Mouse (Mus musculus): Measurements from ENCODE around the gene Nr6a1.

DNA sequence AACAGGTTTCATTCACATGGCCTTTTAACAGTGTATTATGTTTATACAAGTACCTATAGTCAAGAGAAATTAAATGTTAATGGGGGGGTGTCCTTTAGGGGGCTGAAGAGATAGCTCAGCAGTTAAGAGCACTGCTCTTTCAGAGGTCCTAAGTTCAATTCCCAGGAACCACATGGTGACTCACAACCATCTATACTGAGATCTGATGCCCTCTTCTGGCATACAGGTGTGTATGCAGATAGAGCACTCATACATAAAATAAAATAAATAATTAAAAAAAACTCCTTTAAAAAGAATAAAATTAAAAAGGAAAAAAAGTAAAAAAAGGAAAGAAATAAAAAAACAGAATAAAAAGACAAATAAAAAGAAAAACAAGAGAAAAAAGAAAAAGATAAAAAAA, 95.5 kb downstream of the Nr6a1 start:
- TF ChIP-seq CTCF (IDR thresholded peaks at IDR 0.05; ENCODE audit: extremely low read depth, insufficient read depth, low read length) (no peak), POLR2A (IDR thresholded peaks at IDR 0.05; ENCODE audit: extremely low read depth, insufficient read depth, low read length) (no peak)
